Mouse (Mus musculus): ENCODE measurements around the gene Olfr887. TPM values are rescaled to one million over a fixed set of nuclear protein-coding genes. Genes with fewer than 3 reads are reported as not detected.

Gene Olfr887
- polyA plus RNA-seq (2017; shearing (Covaris generic)): 0.06 TPM

GRCm38 (mm10) chr9:38083772-38084171 is at the start of gene Olfr887:
Gene Olfr887 (plus strand): TSS chr9:38084072.

GRCm38 (mm10) chr9:38046255-38046654 is 37.6 kb upstream of the Olfr887 start, which contains the start of gene Olfr884:
Gene Olfr884 (plus strand): TSS chr9:38046555.

GRCm38 (mm10) chr9:38061022-38061421 is 22.9 kb upstream of the Olfr887 start, which contains the start of gene Olfr885:
Gene Olfr885 (plus strand): TSS chr9:38061322.

GRCm38 (mm10) chr9:38107828-38108227 is 24.0 kb downstream of the Olfr887 start, which contains the start of gene Olfr888:
Gene Olfr888 (plus strand): TSS chr9:38108128.

GRCm38 (mm10) chr9:38114898-38115297 is 31.0 kb downstream of the Olfr887 start, which contains the start of gene Olfr889:
Gene Olfr889 (plus strand): TSS chr9:38115198.

Other genes starting within 250 kb of the Olfr887 start
- gene Olfr877, start 229.8 kb upstream of the Olfr887 start, polyA plus RNA-seq (2017; shearing (Covaris generic)): 0.08 TPM
- gene Olfr145, start 187.3 kb upstream of the Olfr887 start, polyA plus RNA-seq (2017; shearing (Covaris generic)): 0.02 TPM
- 0.14 TPM for gene Olfr878, start 166.2 kb upstream of the Olfr887 start, polyA plus RNA-seq (2017; shearing (Covaris generic))
- not detected for gene Olfr881, start 92.2 kb upstream of the Olfr887 start, polyA plus RNA-seq (2017; shearing (Covaris generic))
- not detected for gene Olfr883, start 58.3 kb upstream of the Olfr887 start, polyA plus RNA-seq (2017; shearing (Covaris generic))
- not detected for gene Olfr884, start 37.5 kb upstream of the Olfr887 start, polyA plus RNA-seq (2017; shearing (Covaris generic))
- not detected for gene Olfr885, start 22.8 kb upstream of the Olfr887 start, polyA plus RNA-seq (2017; shearing (Covaris generic))
- gene Olfr888, start 24.1 kb downstream of the Olfr887 start, polyA plus RNA-seq (2017; shearing (Covaris generic)): 0.10 TPM
- gene Olfr889, start 31.1 kb downstream of the Olfr887 start, polyA plus RNA-seq (2017; shearing (Covaris generic)): 0.11 TPM
- gene Olfr890, start 58.4 kb downstream of the Olfr887 start, polyA plus RNA-seq (2017; shearing (Covaris generic)): 0.04 TPM
- not detected for gene Olfr891, start 96.7 kb downstream of the Olfr887 start, polyA plus RNA-seq (2017; shearing (Covaris generic))
- not detected for gene Olfr893, start 124.3 kb downstream of the Olfr887 start, polyA plus RNA-seq (2017; shearing (Covaris generic))
- gene Olfr894, start 134.0 kb downstream of the Olfr887 start, polyA plus RNA-seq (2017; shearing (Covaris generic)): not detected
- not detected for gene Olfr143, start 168.7 kb downstream of the Olfr887 start, polyA plus RNA-seq (2017; shearing (Covaris generic))
- gene Olfr895, start 183.8 kb downstream of the Olfr887 start, polyA plus RNA-seq (2017; shearing (Covaris generic)): not detected
- not detected for gene Olfr896-ps1, start 207.0 kb downstream of the Olfr887 start, polyA plus RNA-seq (2017; shearing (Covaris generic))
- 0.07 TPM for gene Olfr25, start 245.0 kb downstream of the Olfr887 start, polyA plus RNA-seq (2017; shearing (Covaris generic))